Mouse (Mus musculus): Measurements from ENCODE around the gene 1700029P11Rik. TPM values are rescaled to one million over a fixed set of nuclear protein-coding genes. Genes with fewer than 3 reads are reported as not detected.

Gene 1700029P11Rik
- polyA plus RNA-seq, 1 experiment = 4.8 TPM

GRCm38 (mm10) chr15:82027726-82028125 lies 47.4 kb downstream of the 1700029P11Rik start:
- no peaks in the 10 kb centered on the region for H3K9me3 ChIP-seq (replicated peaks; ENCODE audit: control insufficient read depth, insufficient read depth, low read length, poor library complexity, severe bottlenecking)
- no peak overlapping the region for H3K9ac ChIP-seq (ENCODE audit: low read depth, poor library complexity, severe bottlenecking)
- H3K4me1 ChIP-seq (ENCODE audit: control insufficient read depth, insufficient read depth, low read length) = no peaks in the 10 kb centered on the region
- TF ChIP-seq POLR2A (IDR thresholded peaks at IDR 0.05; ENCODE audit: insufficient read depth, low read length) = no peak
- H3K4me3 ChIP-seq (ENCODE audit: low read depth, low read length) = no peak overlapping the region
- H3K27ac ChIP-seq (ENCODE audit: insufficient read depth, low read length) = no peak overlapping the region
- peaks cover 65% of the 10 kb centered on the region for H3K36me3 ChIP-seq (ENCODE audit: control insufficient read depth, insufficient read depth, low read length, poor library complexity, severe bottlenecking)
- no peaks in the 10 kb centered on the region for H3K27me3 ChIP-seq (ENCODE audit: control insufficient read depth, insufficient read depth, low read length, poor library complexity, severe bottlenecking)

Other genes starting within 250 kb of the 1700029P11Rik start
- 40.5 and 42.1 TPM in 2 replicates for gene Zc3h7b, start 235.5 kb upstream of the 1700029P11Rik start, polyA plus RNA-seq (2011; ENCODE audit: insufficient read depth, insufficient read length, low read depth, missing spikeins)
- 158 and 160 TPM in 2 replicates for gene Rangap1, start 235.0 kb upstream of the 1700029P11Rik start, polyA plus RNA-seq (2011; ENCODE audit: insufficient read depth, insufficient read length, low read depth, missing spikeins)
- gene Tef, start 178.1 kb upstream of the 1700029P11Rik start, polyA plus RNA-seq (2011; ENCODE audit: insufficient read depth, insufficient read length, low read depth, missing spikeins) = 33.9 and 36.0 TPM in 2 replicates
- gene Tob2, start 121.7 kb upstream of the 1700029P11Rik start, polyA plus RNA-seq (2011; ENCODE audit: insufficient read depth, insufficient read length, low read depth, missing spikeins) = 10.7 and 12.7 TPM in 2 replicates
- gene Phf5a, start 108.6 kb upstream of the 1700029P11Rik start, polyA plus RNA-seq (2011; ENCODE audit: insufficient read depth, insufficient read length, low read depth, missing spikeins) = 150 and 172 TPM in 2 replicates
- gene Aco2, start 108.2 kb upstream of the 1700029P11Rik start, polyA plus RNA-seq (2011; ENCODE audit: insufficient read depth, insufficient read length, low read depth, missing spikeins) = 174 and 181 TPM in 2 replicates
- 21.8 and 25.5 TPM in 2 replicates for gene Polr3h, start 54.3 kb upstream of the 1700029P11Rik start, polyA plus RNA-seq (2011; ENCODE audit: insufficient read depth, insufficient read length, low read depth, missing spikeins)
- 4.0 and 4.9 TPM in 2 replicates for gene Csdc2, start 43.8 kb upstream of the 1700029P11Rik start, polyA plus RNA-seq (2011; ENCODE audit: insufficient read depth, insufficient read length, low read depth, missing spikeins)
- 338 and 387 TPM in 2 replicates for gene Pmm1, start 19.6 kb upstream of the 1700029P11Rik start, polyA plus RNA-seq (2011; ENCODE audit: insufficient read depth, insufficient read length, low read depth, missing spikeins)
- 98.6 and 131 TPM in 2 replicates for gene Xrcc6, start 7.3 kb downstream of the 1700029P11Rik start, polyA plus RNA-seq (2011; ENCODE audit: insufficient read depth, insufficient read length, low read depth, missing spikeins)
- 45.4 and 45.9 TPM in 2 replicates for gene Desi1, start 53.3 kb downstream of the 1700029P11Rik start, polyA plus RNA-seq (2011; ENCODE audit: insufficient read depth, insufficient read length, low read depth, missing spikeins)
- 271 and 279 TPM in 2 replicates for gene Snu13, start 67.1 kb downstream of the 1700029P11Rik start, polyA plus RNA-seq (2011; ENCODE audit: insufficient read depth, insufficient read length, low read depth, missing spikeins)
- not detected in 2 replicates for gene 4930407I10Rik, start 78.6 kb downstream of the 1700029P11Rik start, polyA plus RNA-seq (2011; ENCODE audit: insufficient read depth, insufficient read length, low read depth, missing spikeins)
- 0.23 TPM in 1 of 2 replicates, not detected in the other for gene Mei1, start 89.5 kb downstream of the 1700029P11Rik start, polyA plus RNA-seq (2011; ENCODE audit: insufficient read depth, insufficient read length, low read depth, missing spikeins)
- gene Ccdc134, start 147.4 kb downstream of the 1700029P11Rik start, polyA plus RNA-seq (2011; ENCODE audit: insufficient read depth, insufficient read length, low read depth, missing spikeins) = 13.7 and 15.0 TPM in 2 replicates
- gene Srebf2, start 166.6 kb downstream of the 1700029P11Rik start, polyA plus RNA-seq (2011; ENCODE audit: insufficient read depth, insufficient read length, low read depth, missing spikeins) = 205 and 210 TPM in 2 replicates
- gene Shisa8, start 232.3 kb downstream of the 1700029P11Rik start, polyA plus RNA-seq (2011; ENCODE audit: insufficient read depth, insufficient read length, low read depth, missing spikeins) = 6.8 and 7.4 TPM in 2 replicates
- gene Tnfrsf13c, start 243.8 kb downstream of the 1700029P11Rik start, polyA plus RNA-seq (2011; ENCODE audit: insufficient read depth, insufficient read length, low read depth, missing spikeins) = 1.9 and 2.3 TPM in 2 replicates